Mouse (Mus musculus) neural tube, embryonic 12.5 days (tissue): ENCODE measurements around the gene Swsap1. TPM values are rescaled to one million over a fixed set of nuclear protein-coding genes. Genes with fewer than 3 reads are reported as not detected.

ENCODE experiments used
- ATAC-seq: fragments of 200-750 bp; cut with Nextera tagmentation; 2 replicates; pipeline ENCODE4 v1.8.0; 2017; ENCODE audit warnings: low read depth, mild to moderate bottlenecking, moderate TSS enrichment, moderate library complexity; ENCODE audit not compliant: low FRiP score
- H3K27ac ChIP-seq: fragments of 300-500 bp; sonication (generic); 2 replicates; pipeline ENCODE4 v1.5.1; 2016
- H3K27me3 ChIP-seq: fragments of 300-500 bp; sonication (generic); replicated peaks from 2 replicates; pipeline ENCODE4 v1.6.1; 2016; ENCODE audit warnings: mild to moderate bottlenecking
- H3K36me3 ChIP-seq: fragments of 300-500 bp; sonication (generic); 2 replicates; pipeline ENCODE4 v1.6.1; 2016; ENCODE audit warnings: mild to moderate bottlenecking
- H3K4me1 ChIP-seq: fragments of 300-500 bp; sonication (generic); 2 replicates; pipeline ENCODE4 v1.6.1; 2016
- H3K4me2 ChIP-seq: fragments of 300-500 bp; sonication (generic); replicated peaks from 2 replicates; pipeline ENCODE4 v1.6.1; 2016; ENCODE audit warnings: mild to moderate bottlenecking
- H3K4me3 ChIP-seq: fragments of 300-500 bp; sonication (generic); 2 replicates; pipeline ENCODE4 v1.5.1; 2016
- H3K9ac ChIP-seq: fragments of 300-500 bp; sonication (generic); 2 replicates; pipeline ENCODE4 v1.6.1; 2016; ENCODE audit warnings: mild to moderate bottlenecking
- H3K9me3 ChIP-seq: fragments of 300-500 bp; sonication (generic); 2 replicates; pipeline ENCODE4 v1.6.1; 2016; ENCODE audit warnings: mild to moderate bottlenecking
- WGBS: fragments of 180-500 bp; shearing (Covaris S2); methylation state at CpG from one replicate; pipeline ENCODE4 v1.1.7; 2016; 5-methylcytosine and 5-hydroxymethylcytosine counted together
- polyA plus RNA-seq: library from polyadenylated mRNA; unstranded; fragments of >200 nt; fragmentation: Nextera tagmentation; extraction: Ambion mirVana; gene quantifications from 2 replicates; pipeline ENCODE4 v1.2.1, GENCODE M21; 2016

Gene Swsap1
- polyA plus RNA-seq, 1 experiment from 2014 or later, result 8.1 TPM

DNA sequence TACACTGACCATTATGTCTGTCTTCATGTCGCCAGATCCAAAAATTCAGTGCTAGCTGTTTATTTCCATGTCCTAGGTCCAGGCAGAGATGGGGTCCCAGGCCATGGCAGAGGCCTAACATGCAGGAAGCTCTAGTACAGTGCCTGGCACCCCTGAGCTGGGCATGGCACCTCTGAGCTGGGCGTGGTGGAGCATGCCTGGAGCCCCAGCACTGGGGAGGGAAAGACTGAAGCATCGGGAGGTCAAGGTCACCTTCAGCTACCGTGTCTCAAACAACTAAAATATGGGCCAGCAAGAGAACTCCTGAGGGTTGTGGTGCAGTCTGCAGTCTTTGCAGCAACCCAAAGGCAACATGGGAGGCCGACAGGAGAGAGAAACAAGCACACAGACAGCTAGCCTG is 2.8 kb downstream of the Swsap1 start:
- Histone ChIP-seq H3K36me3 (no peaks in the 10 kb centered on the region), H3K9ac (no peak overlapping the region), H3K4me1 (peaks cover 36% of the 10 kb centered on the region), H3K27ac (no peak overlapping the region), H3K4me2 (no peak overlapping the region), H3K9me3 (no peaks in the 10 kb centered on the region), H3K27me3 (peaks cover 45% of the 10 kb centered on the region), H3K4me3 (no peak overlapping the region)
- 84% methylated on average over 5 of the region's 5 CpGs for WGBS
- no peak for ATAC-seq

DNA sequence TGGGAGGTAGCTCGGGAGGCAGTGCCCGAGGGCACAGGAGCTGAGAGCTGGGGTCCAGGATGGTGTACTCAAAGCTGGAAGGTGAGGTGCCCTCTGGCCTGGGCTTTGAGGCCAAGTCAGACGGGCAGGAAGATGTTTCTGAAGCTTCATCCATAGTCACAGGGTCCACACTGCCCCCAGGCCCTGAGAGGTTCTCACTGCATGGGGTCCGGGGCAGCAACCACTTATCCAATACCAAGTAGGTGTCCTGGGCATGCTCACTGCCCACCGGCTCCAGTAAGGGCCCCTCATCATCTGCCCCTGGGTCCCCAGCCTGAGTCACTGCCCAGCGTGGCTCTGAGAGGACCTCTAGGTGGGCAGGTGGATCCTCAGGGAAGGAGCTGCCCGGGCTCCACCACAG is 3.7 kb downstream of the Swsap1 start:
- Histone ChIP-seq H3K4me2 (no peak overlapping the region), H3K27ac (no peak overlapping the region), H3K36me3 (no peaks in the 10 kb centered on the region), H3K4me1 (peaks cover 40% of the 10 kb centered on the region), H3K27me3 (peaks cover 47% of the 10 kb centered on the region), H3K9ac (no peak overlapping the region), H3K4me3 (no peak overlapping the region), H3K9me3 (no peaks in the 10 kb centered on the region)
- ATAC-seq, result no peak
- WGBS, result 89% methylated on average over 7 of the region's 7 CpGs

DNA sequence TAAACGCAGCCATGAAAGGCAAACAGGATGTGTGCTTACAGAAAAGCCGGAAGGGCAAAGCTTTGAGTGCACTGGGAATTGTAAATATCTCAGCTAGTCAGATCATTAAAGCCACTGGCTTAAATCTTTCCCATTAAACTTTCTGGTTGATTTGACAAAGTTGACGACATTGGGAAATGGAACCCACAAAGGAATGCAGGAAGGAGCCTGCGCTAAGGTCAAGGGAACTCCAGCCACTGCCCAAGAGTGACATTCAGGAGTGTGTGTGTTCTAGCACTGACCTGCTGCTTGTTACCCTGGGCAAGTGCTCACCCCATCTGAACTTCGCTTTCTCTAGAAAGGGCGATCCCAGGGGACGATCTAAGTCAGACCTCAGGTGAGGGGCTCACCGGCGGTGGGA is 4.6 kb downstream of the Swsap1 start:
- H3K9ac ChIP-seq, result no peak overlapping the region
- ATAC-seq, result no peak
- no peaks in the 10 kb centered on the region for H3K36me3 ChIP-seq
- peaks cover 47% of the 10 kb centered on the region for H3K27me3 ChIP-seq
- H3K4me2 ChIP-seq, result peak overlapping the region; percentile 30; the same call in 1 of the 2 replicates
- no peaks in the 10 kb centered on the region for H3K9me3 ChIP-seq
- no peak overlapping the region for H3K4me3 ChIP-seq
- 52% methylated on average over 9 of the region's 9 CpGs for WGBS
- peaks cover 40% of the 10 kb centered on the region for H3K4me1 ChIP-seq
- no peak overlapping the region for H3K27ac ChIP-seq

DNA sequence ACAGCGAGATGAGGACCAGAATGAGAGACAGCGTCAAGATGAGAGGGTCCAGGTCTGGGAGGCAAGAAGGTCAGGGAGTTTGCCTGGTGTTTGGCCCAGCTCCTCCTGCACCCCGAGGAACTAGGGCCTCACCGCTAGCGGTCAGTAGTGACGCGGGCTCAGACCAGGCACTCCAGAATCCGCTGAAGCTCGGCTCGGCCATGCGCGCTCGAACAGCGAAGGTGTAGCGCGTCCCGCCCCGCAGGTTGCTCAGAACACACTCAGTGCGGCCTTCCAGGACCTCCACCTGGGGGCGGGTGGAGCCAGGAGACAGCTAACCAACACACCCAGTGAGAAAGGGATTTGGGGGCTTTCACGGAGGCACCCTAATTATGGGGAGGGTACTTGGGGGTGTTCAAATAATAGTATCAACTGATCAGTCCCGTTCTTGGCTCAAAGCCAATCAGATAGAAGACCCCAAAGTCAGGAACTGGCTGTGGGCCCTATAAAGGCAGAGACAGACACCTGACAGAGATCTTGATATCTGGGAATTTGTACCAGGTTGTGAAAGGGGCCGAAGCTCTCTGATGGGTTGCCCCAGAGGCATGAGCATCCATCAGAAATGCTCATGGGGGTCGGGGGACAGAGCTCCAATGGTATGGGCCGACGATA is 5.1 kb downstream of the Swsap1 start:
- H3K27ac ChIP-seq, result no peak overlapping the region
- no peaks in the 10 kb centered on the region for H3K9me3 ChIP-seq
- H3K4me3 ChIP-seq, result no peak overlapping the region
- peaks cover 40% of the 10 kb centered on the region for H3K4me1 ChIP-seq
- no peaks in the 10 kb centered on the region for H3K36me3 ChIP-seq
- H3K9ac ChIP-seq, result 0 out of 2 replicates have a peak overlapping the region, but pooled peaks have one; percentile 29
- 9% methylated on average over 26 of the region's 26 CpGs for WGBS
- peak overlapping the region; percentile 30 for H3K4me2 ChIP-seq
- peaks cover 47% of the 10 kb centered on the region for H3K27me3 ChIP-seq
- no peak for ATAC-seq

DNA sequence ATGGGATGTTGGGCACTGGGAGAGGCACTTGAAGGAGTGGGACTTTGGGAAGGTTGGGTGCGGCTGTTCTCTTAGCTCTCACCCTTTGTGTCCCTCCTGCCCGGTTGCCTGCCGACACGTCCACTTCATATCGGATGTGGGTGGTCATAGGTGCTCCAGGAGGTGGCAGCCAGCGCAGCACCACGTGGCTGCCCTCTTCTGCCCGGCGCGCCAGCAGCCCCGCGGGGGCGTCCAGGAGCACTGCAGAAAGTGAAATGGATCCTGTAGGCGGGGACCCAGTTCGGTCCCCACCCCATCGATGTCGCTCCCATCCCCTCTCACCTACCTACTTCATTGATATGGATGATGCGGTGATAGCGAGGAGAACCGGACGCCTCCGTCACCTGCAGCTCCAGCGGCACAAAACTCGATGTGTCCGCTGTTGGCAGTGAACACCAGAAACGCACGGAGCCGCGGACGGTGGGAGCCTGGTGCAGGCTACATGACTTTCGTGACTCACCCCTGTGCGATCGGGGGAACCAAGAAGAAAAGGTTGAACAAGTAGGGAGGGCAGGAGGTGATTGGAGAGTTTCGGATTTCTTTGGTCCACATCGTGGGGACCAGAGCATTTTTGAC is 5.9 kb downstream of the Swsap1 start:
- Histone ChIP-seq H3K9ac (no peak overlapping the region), H3K4me1 (peaks cover 37% of the 10 kb centered on the region), H3K27me3 (peaks cover 47% of the 10 kb centered on the region), H3K4me2 (peak overlapping the region; percentile 70), H3K4me3 (peak overlapping the region; percentile 27; the same call in 1 of the 2 replicates), H3K36me3 (no peaks in the 10 kb centered on the region), H3K27ac (no peak overlapping the region), H3K9me3 (no peaks in the 10 kb centered on the region)
- no peak for ATAC-seq
- WGBS, result 1% methylated on average over 35 of the region's 35 CpGs

DNA sequence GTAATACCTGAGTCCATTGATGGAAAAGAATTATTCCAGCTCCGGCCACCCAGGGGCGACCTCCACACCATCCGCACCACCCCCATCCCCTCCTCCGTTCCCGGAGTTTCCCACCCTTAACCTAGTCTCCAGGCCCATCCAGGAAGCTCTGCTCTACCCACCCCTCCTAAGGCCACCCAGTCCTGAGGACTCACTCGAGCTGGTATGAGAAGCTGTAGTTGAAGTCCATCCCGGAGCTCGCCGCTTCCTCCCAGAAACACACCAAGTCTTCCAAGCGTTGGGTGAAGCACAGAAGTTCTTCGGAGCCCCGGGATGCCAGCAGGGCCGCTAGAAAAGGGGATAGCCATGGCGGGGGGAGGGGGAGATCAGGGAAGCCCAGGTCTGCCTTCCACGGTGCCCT is 6.5 kb downstream of the Swsap1 start:
- peak overlapping the region; percentile 27 for H3K4me3 ChIP-seq
- no peaks in the 10 kb centered on the region for H3K9me3 ChIP-seq
- H3K36me3 ChIP-seq, result no peaks in the 10 kb centered on the region
- under 1% methylated on average over 15 of the region's 15 CpGs for WGBS
- peak overlapping the region; percentile 70 for H3K4me2 ChIP-seq
- H3K4me1 ChIP-seq, result peaks cover 34% of the 10 kb centered on the region
- H3K27ac ChIP-seq, result no peak overlapping the region
- H3K9ac ChIP-seq, result 0 out of 2 replicates have a peak overlapping the region, but pooled peaks have one; percentile 29
- ATAC-seq, result peak; percentile 41
- peaks cover 47% of the 10 kb centered on the region for H3K27me3 ChIP-seq

DNA sequence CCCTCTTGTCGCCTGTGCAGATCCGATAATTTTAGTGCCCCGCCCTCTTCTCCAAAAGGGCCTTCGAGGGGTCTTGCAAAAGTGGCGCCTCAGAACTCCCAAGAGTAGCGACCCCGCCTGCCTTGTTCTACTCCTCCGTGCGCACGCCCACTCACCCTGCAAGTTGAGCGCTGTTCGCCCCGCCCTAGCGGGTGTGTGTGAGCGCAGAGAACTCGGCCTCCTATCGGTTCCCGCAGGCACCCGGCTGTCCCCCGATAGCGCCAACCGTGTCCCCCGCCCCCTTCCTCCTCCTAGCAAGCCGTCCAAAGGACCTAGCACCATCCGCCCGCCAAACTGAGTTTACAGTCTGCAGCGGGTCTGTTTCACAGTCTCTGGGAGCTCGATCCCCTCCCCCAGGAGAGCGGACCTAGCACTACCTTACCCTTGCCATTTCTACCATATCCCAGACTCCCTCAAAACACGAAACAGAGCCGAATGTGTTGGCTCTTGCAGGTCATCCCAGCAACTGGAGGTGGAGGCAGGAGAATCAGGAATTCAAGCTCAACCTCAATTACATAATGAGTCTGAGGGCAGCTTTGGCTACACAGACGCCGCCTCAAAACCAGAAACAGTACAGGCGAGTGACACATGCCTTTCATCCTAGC is 7.0 kb downstream of the Swsap1 start:
- peak; percentile 45; the same call in 1 of the 2 replicates for ATAC-seq
- Histone ChIP-seq H3K27me3 (peaks cover 47% of the 10 kb centered on the region), H3K4me1 (peaks cover 34% of the 10 kb centered on the region), H3K27ac (no peak overlapping the region), H3K9ac (0 out of 2 replicates have a peak overlapping the region, but pooled peaks have one; percentile 29), H3K36me3 (no peaks in the 10 kb centered on the region), H3K9me3 (no peaks in the 10 kb centered on the region), H3K4me2 (peak overlapping the region; percentile 70), H3K4me3 (peak overlapping the region; percentile 27)
- WGBS, result 2% methylated on average over 34 of the region's 34 CpGs

DNA sequence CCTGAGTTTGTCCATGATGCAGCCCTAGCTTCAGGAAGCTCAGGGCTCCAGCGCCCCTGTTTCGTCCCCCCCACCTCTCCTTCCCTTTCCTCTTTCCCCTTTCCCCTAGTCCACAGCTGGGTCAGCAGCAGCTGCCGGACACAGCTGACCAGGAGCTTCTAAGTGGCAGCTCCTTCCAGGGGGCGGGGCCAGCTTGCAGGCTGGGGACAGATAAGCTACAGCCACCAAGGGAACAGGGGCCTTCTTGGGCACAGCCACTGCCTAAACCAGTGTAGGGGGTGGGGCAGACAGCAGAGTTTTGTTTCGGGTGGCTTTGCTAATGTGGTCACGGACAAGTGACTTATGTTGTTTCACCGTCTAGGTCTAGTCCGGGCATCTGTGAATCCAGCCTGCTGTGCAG is 7.9 kb downstream of the Swsap1 start, which contains the start of gene Epor:
Gene Epor, minus strand, starts transcription at position 90 of the 400 bp plus-strand sequence.
- Histone ChIP-seq H3K27me3 (peaks cover 47% of the 10 kb centered on the region), H3K36me3 (no peaks in the 10 kb centered on the region), H3K27ac (no peak within 1 kb of the TSS), H3K9ac (0 out of 2 replicates have a peak within 1 kb of the TSS, but pooled peaks have one; percentile 29), H3K4me1 (peaks cover 34% of the 10 kb centered on the region), H3K4me3 (peak within 1 kb of the TSS; percentile 27), H3K9me3 (no peaks in the 10 kb centered on the region), H3K4me2 (peak within 1 kb of the TSS; percentile 70)
- 0 out of 2 replicates have a peak, but pooled peaks have one; percentile 21 for ATAC-seq
- 16% methylated on average over 8 of the region's 8 CpGs for WGBS

DNA sequence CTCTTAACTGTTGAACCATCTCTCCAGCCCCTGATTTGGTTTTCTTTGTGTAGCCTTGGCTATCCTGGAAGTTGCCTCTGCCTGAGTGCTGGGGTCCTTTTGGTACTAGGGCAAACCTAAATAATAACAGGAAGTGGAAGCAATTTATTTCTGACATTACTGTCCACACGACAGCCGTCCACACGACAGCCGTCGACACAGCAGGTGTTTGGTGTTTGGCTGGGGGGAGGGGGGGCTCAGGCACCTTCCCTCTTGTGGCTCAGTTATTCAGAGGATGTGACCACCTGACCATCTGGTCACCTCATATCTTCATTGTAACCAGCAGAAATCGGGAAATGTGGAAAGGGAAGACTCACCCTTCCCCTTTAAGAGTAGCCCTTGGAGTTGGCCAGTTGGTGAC is 13.3 kb downstream of the Swsap1 start:
- H3K4me1 ChIP-seq, result no peaks in the 10 kb centered on the region
- no peaks in the 10 kb centered on the region for H3K9me3 ChIP-seq
- no peak for ATAC-seq
- H3K4me3 ChIP-seq, result no peak overlapping the region
- 67% methylated on average over 6 of the region's 6 CpGs for WGBS
- no peak overlapping the region for H3K27ac ChIP-seq
- no peaks in the 10 kb centered on the region for H3K27me3 ChIP-seq
- H3K4me2 ChIP-seq, result no peak overlapping the region
- no peak overlapping the region for H3K9ac ChIP-seq
- no peaks in the 10 kb centered on the region for H3K36me3 ChIP-seq

DNA sequence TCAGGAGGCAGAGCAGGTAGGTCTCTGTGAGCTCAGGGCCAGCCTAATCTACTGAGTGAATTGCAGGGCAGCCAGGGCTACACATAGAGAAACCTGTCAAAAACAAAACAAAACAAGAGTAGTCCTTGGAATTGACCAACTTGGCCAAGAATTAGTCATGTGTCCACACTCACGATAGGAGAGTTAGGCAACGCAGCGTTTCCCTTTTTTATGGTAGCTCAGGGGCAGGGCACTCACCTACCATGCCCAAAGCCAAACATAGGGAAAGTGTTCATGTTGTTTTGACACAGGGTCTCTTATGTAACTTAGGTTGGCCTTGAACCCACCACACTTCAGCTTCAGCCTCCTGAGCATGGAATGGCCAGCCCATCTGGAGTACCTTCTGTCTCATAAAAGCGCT is 13.7 kb downstream of the Swsap1 start:
- H3K27me3 ChIP-seq, result no peaks in the 10 kb centered on the region
- WGBS, result 91% methylated on average over 4 of the region's 4 CpGs
- no peak overlapping the region for H3K4me3 ChIP-seq
- H3K4me1 ChIP-seq, result no peaks in the 10 kb centered on the region
- no peak overlapping the region for H3K4me2 ChIP-seq
- H3K9me3 ChIP-seq, result no peaks in the 10 kb centered on the region
- no peak for ATAC-seq
- no peak overlapping the region for H3K9ac ChIP-seq
- H3K36me3 ChIP-seq, result no peaks in the 10 kb centered on the region
- H3K27ac ChIP-seq, result no peak overlapping the region

DNA sequence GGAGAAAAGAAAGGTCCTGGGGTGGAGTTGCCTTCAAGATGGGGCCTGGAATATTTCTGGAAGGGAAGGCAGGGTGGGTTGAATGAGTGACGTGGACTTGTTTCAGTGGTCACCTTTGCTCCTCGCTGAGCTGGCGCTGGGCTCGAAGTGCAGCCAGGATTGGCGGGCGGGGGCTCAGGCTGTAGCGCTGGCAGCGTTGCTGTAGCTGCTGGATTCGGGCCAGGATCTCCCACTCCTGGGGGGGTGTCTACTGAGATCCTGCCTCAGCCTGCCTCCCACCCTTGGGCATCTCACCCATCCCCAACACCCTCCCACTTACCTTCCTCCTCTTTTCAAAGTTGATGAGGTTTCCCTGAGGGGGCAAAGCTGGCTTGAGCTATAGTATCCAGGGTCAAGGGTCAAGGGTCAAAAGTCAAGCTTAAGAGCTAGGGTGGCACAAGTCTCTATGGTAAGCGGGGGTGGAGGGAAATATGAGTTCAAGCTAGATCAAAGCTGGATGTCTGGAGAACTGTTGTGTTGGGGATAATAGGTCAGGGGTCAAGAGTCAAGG is 21.1 kb downstream of the Swsap1 start:
- Histone ChIP-seq H3K9ac (no peak overlapping the region), H3K27ac (no peak overlapping the region), H3K4me2 (no peak overlapping the region), H3K4me1 (no peaks in the 10 kb centered on the region), H3K9me3 (no peaks in the 10 kb centered on the region), H3K36me3 (no peaks in the 10 kb centered on the region), H3K27me3 (no peaks in the 10 kb centered on the region), H3K4me3 (no peak overlapping the region)
- 94% methylated on average over 10 of the region's 10 CpGs for WGBS
- no peak for ATAC-seq

DNA sequence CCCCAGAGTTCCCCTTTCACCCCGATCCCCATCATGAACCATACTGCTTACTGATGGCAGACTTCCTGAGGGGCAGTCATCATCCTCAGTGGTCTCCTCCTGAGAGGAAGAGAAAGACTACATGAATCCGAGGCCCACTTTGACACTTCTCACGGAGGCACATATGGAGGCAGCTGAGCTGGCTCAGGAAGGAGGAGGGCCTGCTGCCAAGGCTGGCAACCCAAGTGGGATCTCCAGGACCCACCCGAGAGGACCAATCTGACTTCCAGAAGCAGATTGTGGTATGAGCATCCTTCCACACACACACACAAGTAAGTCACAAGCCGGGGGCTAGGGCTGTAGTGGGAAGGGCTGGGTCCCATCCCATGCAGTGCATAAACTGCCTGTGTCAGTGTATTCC is 21.8 kb downstream of the Swsap1 start:
- H3K36me3 ChIP-seq, result no peaks in the 10 kb centered on the region

More for the DNA sequence above, 21.8 kb downstream of the Swsap1 start:
- WGBS, result 90% methylated on average over 5 of the region's 5 CpGs
- no peak overlapping the region for H3K4me3 ChIP-seq
- H3K4me2 ChIP-seq, result no peak overlapping the region
- no peak overlapping the region for H3K9ac ChIP-seq
- no peaks in the 10 kb centered on the region for H3K27me3 ChIP-seq
- no peak overlapping the region for H3K27ac ChIP-seq
- no peaks in the 10 kb centered on the region for H3K4me1 ChIP-seq
- H3K9me3 ChIP-seq, result no peaks in the 10 kb centered on the region
- ATAC-seq, result no peak
